Mouse (Mus musculus) lung, embryonic 16.5 days (tissue): ENCODE results near the gene Fer1l4. TPM values are rescaled to one million over a fixed set of nuclear protein-coding genes. Genes with fewer than 3 reads are reported as not detected.

Experiments
- ATAC-seq: fragments of 200-750 bp; cut with Nextera tagmentation; 2 replicates; pipeline ENCODE4 v1.8.0; 2017; ENCODE audit warnings: low read depth, mild to moderate bottlenecking, moderate library complexity
- H3K27ac ChIP-seq: fragments of 300-500 bp; sonication (generic); 2 replicates; pipeline ENCODE4 v1.5.1; 2014; ENCODE audit warnings: mild to moderate bottlenecking, control low read depth, low read length
- H3K27me3 ChIP-seq: fragments of 300-500 bp; sonication (generic); 2 replicates; pipeline ENCODE4 v1.6.1; 2014; ENCODE audit warnings: low read depth, low read length, mixed read lengths; ENCODE audit not compliant: control insufficient read depth, insufficient read depth
- H3K36me3 ChIP-seq: fragments of 300-500 bp; sonication (generic); 2 replicates; pipeline ENCODE4 v1.6.1; 2014; ENCODE audit warnings: low read length; ENCODE audit not compliant: control insufficient read depth, insufficient read depth
- H3K4me1 ChIP-seq: fragments of 300-500 bp; sonication (generic); replicated peaks from 2 replicates; pipeline ENCODE4 v1.6.1; 2014; ENCODE audit warnings: low read length, mixed read lengths; ENCODE audit not compliant: control insufficient read depth, insufficient read depth
- H3K4me2 ChIP-seq: fragments of 300-500 bp; sonication (generic); 2 replicates; pipeline ENCODE4 v1.6.1; 2014; ENCODE audit warnings: low read depth, low read length, control low read depth
- H3K4me3 ChIP-seq: fragments of 300-500 bp; sonication (generic); 2 replicates; pipeline ENCODE4 v1.5.1; 2014; ENCODE audit warnings: mild to moderate bottlenecking, low read length, control low read depth
- H3K9ac ChIP-seq: fragments of 300-500 bp; sonication (generic); 2 replicates; pipeline ENCODE4 v1.6.1; 2014; ENCODE audit warnings: low read length, control low read depth
- H3K9me3 ChIP-seq: fragments of 300-500 bp; sonication (generic); 2 replicates; pipeline ENCODE4 v1.6.1; 2016; ENCODE audit warnings: low read length; ENCODE audit not compliant: control insufficient read depth
- WGBS: fragments of 180-500 bp; shearing (Covaris S2); extraction: QIAGEN DNeasy Blood & Tissue Kit; methylation state at CpG from one replicate; pipeline ENCODE4 v1.1.7; 2014; 5-methylcytosine and 5-hydroxymethylcytosine counted together
- polyA plus RNA-seq: library from polyadenylated mRNA; unstranded; fragments of >200 nt; fragmentation: Nextera tagmentation; extraction: Ambion mirVana; gene quantifications from 2 replicates; pipeline ENCODE4 v1.2.1, GENCODE M21; 2015

The Fer1l4 gene
- polyA plus RNA-seq, result not detected in 2 replicates

GRCm38 (mm10) chr2:156052816-156053215 is at the start of gene Fer1l4:
Gene Fer1l4 (minus strand): TSS chr2:156052947.
- H3K9ac ChIP-seq, result no peak within 1 kb of the TSS
- ATAC-seq, result no peak
- no peaks in the 10 kb centered on the region for H3K36me3 ChIP-seq
- H3K9me3 ChIP-seq, result no peaks in the 10 kb centered on the region
- no peak within 1 kb of the TSS for H3K4me2 ChIP-seq
- no peaks in the 10 kb centered on the region for H3K4me1 ChIP-seq
- H3K27ac ChIP-seq, result no peak within 1 kb of the TSS
- no peaks in the 10 kb centered on the region; the same call in 1 of the 2 replicates for H3K27me3 ChIP-seq
- 70% methylated on average over 9 of the region's 9 CpGs for WGBS
- H3K4me3 ChIP-seq, result no peak within 1 kb of the TSS

- H3K36me3 ChIP-seq, result peaks cover 16% of the 10 kb centered on the region
- peak; percentile 71 for ATAC-seq
These were observed 39.2 kb upstream of the Fer1l4 start for GRCm38 (mm10) chr2:156091926-156092325.

GRCm38 (mm10) chr2:156089799-156090198 is 37.1 kb upstream of the Fer1l4 start:
- 95% methylated on average over 1 of the region's 1 CpGs for WGBS
- Histone ChIP-seq H3K9ac (no peak overlapping the region), H3K36me3 (peaks cover 3% of the 10 kb centered on the region; the same call in 1 of the 2 replicates), H3K4me1 (peaks cover 11% of the 10 kb centered on the region; the same call in 1 of the 2 replicates), H3K9me3 (no peaks in the 10 kb centered on the region), H3K27ac (no peak overlapping the region), H3K27me3 (no peaks in the 10 kb centered on the region), H3K4me3 (no peak overlapping the region), H3K4me2 (no peak overlapping the region)
- ATAC-seq, result no peak

More at GRCm38 (mm10) chr2:156091926-156092325, 39.2 kb upstream of the Fer1l4 start:
- no peak overlapping the region for H3K9ac ChIP-seq
- peaks cover 11% of the 10 kb centered on the region; the same call in 1 of the 2 replicates for H3K4me1 ChIP-seq
- no peak overlapping the region for H3K4me3 ChIP-seq
- WGBS, result 68% methylated on average over 5 of the region's 5 CpGs
- no peak overlapping the region for H3K4me2 ChIP-seq
- H3K27me3 ChIP-seq, result no peaks in the 10 kb centered on the region
- H3K27ac ChIP-seq, result peak overlapping the region; percentile 31
- H3K9me3 ChIP-seq, result no peaks in the 10 kb centered on the region

- no peaks in the 10 kb centered on the region for H3K9me3 ChIP-seq
- H3K27me3 ChIP-seq, result no peaks in the 10 kb centered on the region
- no peak overlapping the region for H3K27ac ChIP-seq
- peaks cover 3% of the 10 kb centered on the region; the same call in 1 of the 2 replicates for H3K36me3 ChIP-seq
- H3K9ac ChIP-seq, result no peak overlapping the region
- no peak overlapping the region for H3K4me2 ChIP-seq
- WGBS, result 81% methylated on average over 7 of the region's 7 CpGs
- peaks cover 11% of the 10 kb centered on the region; the same call in 1 of the 2 replicates for H3K4me1 ChIP-seq
- no peak overlapping the region for H3K4me3 ChIP-seq
- ATAC-seq, result no peak
These were observed 34.8 kb upstream of the Fer1l4 start for GRCm38 (mm10) chr2:156087391-156088110.

- WGBS, result 78% methylated on average over 3 of the region's 3 CpGs
- Histone ChIP-seq H3K4me1 (no peaks in the 10 kb centered on the region), H3K36me3 (no peaks in the 10 kb centered on the region; the same call in 1 of the 2 replicates), H3K9me3 (no peaks in the 10 kb centered on the region), H3K27ac (no peak overlapping the region), H3K4me2 (no peak overlapping the region), H3K4me3 (no peak overlapping the region), H3K9ac (no peak overlapping the region), H3K27me3 (no peaks in the 10 kb centered on the region)
- ATAC-seq, result no peak
These were observed 31.8 kb upstream of the Fer1l4 start for GRCm38 (mm10) chr2:156084541-156084940.

GRCm38 (mm10) chr2:156080391-156080790 is 27.6 kb upstream of the Fer1l4 start:
- H3K4me2 ChIP-seq, result no peak overlapping the region
- no peaks in the 10 kb centered on the region for H3K9me3 ChIP-seq
- no peak overlapping the region for H3K27ac ChIP-seq
- WGBS, result 69% methylated on average over 7 of the region's 7 CpGs
- no peak for ATAC-seq
- no peak overlapping the region for H3K9ac ChIP-seq
- no peaks in the 10 kb centered on the region for H3K4me1 ChIP-seq
- peaks cover 31% of the 10 kb centered on the region for H3K36me3 ChIP-seq
- H3K4me3 ChIP-seq, result no peak overlapping the region
- H3K27me3 ChIP-seq, result no peaks in the 10 kb centered on the region

GRCm38 (mm10) chr2:156079674-156080073 is 26.9 kb upstream of the Fer1l4 start:
- H3K9ac ChIP-seq, result no peak overlapping the region
- ATAC-seq, result peak; percentile 47; the same call in 1 of the 2 replicates
- no peak overlapping the region for H3K4me3 ChIP-seq
- no peaks in the 10 kb centered on the region for H3K4me1 ChIP-seq
- peaks cover 35% of the 10 kb centered on the region for H3K36me3 ChIP-seq
- no peak overlapping the region for H3K27ac ChIP-seq
- H3K27me3 ChIP-seq, result no peaks in the 10 kb centered on the region
- H3K9me3 ChIP-seq, result no peaks in the 10 kb centered on the region
- H3K4me2 ChIP-seq, result no peak overlapping the region
- 33% methylated on average over 4 of the region's 4 CpGs for WGBS

- no peaks in the 10 kb centered on the region for H3K27me3 ChIP-seq
- H3K9ac ChIP-seq, result no peak overlapping the region
- no peaks in the 10 kb centered on the region for H3K9me3 ChIP-seq
- 79% methylated on average over 8 of the region's 8 CpGs for WGBS
- H3K4me2 ChIP-seq, result no peak overlapping the region
- H3K4me1 ChIP-seq, result no peaks in the 10 kb centered on the region
- H3K27ac ChIP-seq, result no peak overlapping the region
- peaks cover 39% of the 10 kb centered on the region for H3K36me3 ChIP-seq
- ATAC-seq, result no peak
- no peak overlapping the region for H3K4me3 ChIP-seq
These were observed 26.4 kb upstream of the Fer1l4 start for GRCm38 (mm10) chr2:156079183-156079560.

- Histone ChIP-seq H3K4me1 (no peaks in the 10 kb centered on the region), H3K4me2 (no peak overlapping the region), H3K9me3 (no peaks in the 10 kb centered on the region), H3K27ac (no peak overlapping the region), H3K4me3 (no peak overlapping the region), H3K36me3 (peaks cover 45% of the 10 kb centered on the region), H3K9ac (no peak overlapping the region), H3K27me3 (no peaks in the 10 kb centered on the region)
- ATAC-seq, result no peak
- 88% methylated on average over 16 of the region's 16 CpGs for WGBS
These were observed 25.9 kb upstream of the Fer1l4 start for GRCm38 (mm10) chr2:156078421-156079182.
